Mouse (Mus musculus) stomach, embryonic 16.5 days (tissue): Measurements from ENCODE around the gene Htatsf1. TPM values are rescaled to one million over a fixed set of nuclear protein-coding genes. Genes with fewer than 3 reads are reported as not detected.

ENCODE experiments used
- ATAC-seq: fragments of 200-750 bp; cut with Nextera tagmentation; 2 replicates; pipeline ENCODE4 v1.8.0; 2017; ENCODE audit warnings: moderate number of reproducible peaks, moderate TSS enrichment; ENCODE audit not compliant: insufficient read depth, low FRiP score
- H3K27ac ChIP-seq: fragments of 300-500 bp; sonication (generic); 2 replicates; pipeline ENCODE4 v1.5.1; 2014; ENCODE audit warnings: low read length
- H3K27me3 ChIP-seq: fragments of 300-500 bp; sonication (generic); 2 replicates; pipeline ENCODE4 v1.6.1; 2014; ENCODE audit warnings: low read length, control low read depth, mixed read lengths; ENCODE audit not compliant: control insufficient read depth, insufficient read depth
- H3K36me3 ChIP-seq: fragments of 300-500 bp; sonication (generic); 2 replicates; pipeline ENCODE4 v1.6.1; 2014; ENCODE audit warnings: low read length; ENCODE audit not compliant: control insufficient read depth, insufficient read depth
- H3K4me1 ChIP-seq: fragments of 300-500 bp; sonication (generic); 2 replicates; pipeline ENCODE4 v1.6.1; 2014; ENCODE audit warnings: low read length, control low read depth, mixed read lengths; ENCODE audit not compliant: control insufficient read depth, insufficient read depth
- H3K4me2 ChIP-seq: fragments of 300-500 bp; sonication (generic); 2 replicates; pipeline ENCODE4 v1.6.1; 2014; ENCODE audit warnings: low read depth, low read length, mixed read lengths
- H3K4me3 ChIP-seq: fragments of 300-500 bp; sonication (generic); replicated peaks from 2 replicates; pipeline ENCODE4 v1.5.1; 2014; ENCODE audit warnings: mild to moderate bottlenecking, low read length
- H3K9ac ChIP-seq: fragments of 300-500 bp; sonication (generic); 2 replicates; pipeline ENCODE4 v1.6.1; 2014; ENCODE audit warnings: low read length
- H3K9me3 ChIP-seq: fragments of 300-500 bp; sonication (generic); replicated peaks from 2 replicates; pipeline ENCODE4 v1.6.1; 2016; ENCODE audit warnings: low read length, control low read depth; ENCODE audit not compliant: control insufficient read depth
- WGBS: fragments of 180-500 bp; shearing (Covaris S2); extraction: QIAGEN DNeasy Blood & Tissue Kit; methylation state at CpG from one replicate; pipeline ENCODE4 v1.1.7; 2014; 5-methylcytosine and 5-hydroxymethylcytosine counted together
- polyA plus RNA-seq: library from polyadenylated mRNA; unstranded; fragments of >200 nt; fragmentation: Nextera tagmentation; extraction: Ambion mirVana; gene quantifications from 2 replicates; pipeline ENCODE4 v1.2.1, GENCODE M21; 2015

Htatsf1 gene
- 47.6 and 53.7 TPM in 2 replicates for polyA plus RNA-seq

GRCm38 (mm10) chrX:57053174-57053992, at the start of gene Htatsf1:
Gene Htatsf1, plus strand, starts transcription at chrX:57053583.
- Histone ChIP-seq H3K36me3 (no peaks in the 10 kb centered on the region), H3K4me1 (no peaks in the 10 kb centered on the region; the same call in 1 of the 2 replicates), H3K9me3 (no peaks in the 10 kb centered on the region), H3K27ac (peak within 1 kb of the TSS; percentile 96), H3K4me3 (peak within 1 kb of the TSS; percentile 63), H3K9ac (peak within 1 kb of the TSS; percentile 79), H3K27me3 (no peaks in the 10 kb centered on the region), H3K4me2 (peak within 1 kb of the TSS; percentile 57)
- peak; percentile 95 for ATAC-seq
- 17% methylated on average over 72 of the region's 85 CpGs for whole genome bisulfite sequencing

- H3K36me3 ChIP-seq, result no peaks in the 10 kb centered on the region
- no peak overlapping the region for H3K27ac ChIP-seq
- H3K4me3 ChIP-seq, result no peak overlapping the region
- no peaks in the 10 kb centered on the region for H3K27me3 ChIP-seq
- H3K4me1 ChIP-seq, result no peaks in the 10 kb centered on the region
- no peak for ATAC-seq
- no peak overlapping the region for H3K9ac ChIP-seq
- H3K4me2 ChIP-seq, result no peak overlapping the region
- 83% methylated on average over 2 of the region's 2 CpGs for whole genome bisulfite sequencing
- H3K9me3 ChIP-seq, result no peaks in the 10 kb centered on the region
These were observed 40.5 kb upstream of the Htatsf1 start for GRCm38 (mm10) chrX:57012891-57013290.

GRCm38 (mm10) chrX:57042774-57043173, 10.6 kb upstream of the Htatsf1 start, which contains the start of gene Brs3:
Gene Brs3, plus strand, starts transcription at chrX:57043074.
- 82% methylated on average over 5 of the region's 5 CpGs for WGBS
- Histone ChIP-seq H3K27me3 (no peaks in the 10 kb centered on the region), H3K27ac (no peak within 1 kb of the TSS), H3K36me3 (no peaks in the 10 kb centered on the region), H3K9ac (no peak within 1 kb of the TSS), H3K9me3 (no peaks in the 10 kb centered on the region), H3K4me2 (no peak within 1 kb of the TSS), H3K4me1 (no peaks in the 10 kb centered on the region), H3K4me3 (no peak within 1 kb of the TSS)
- ATAC-seq, result no peak

- Histone ChIP-seq H3K27me3 (no peaks in the 10 kb centered on the region), H3K27ac (no peak overlapping the region), H3K4me1 (no peaks in the 10 kb centered on the region), H3K4me3 (no peak overlapping the region), H3K36me3 (no peaks in the 10 kb centered on the region), H3K9me3 (no peaks in the 10 kb centered on the region), H3K4me2 (no peak overlapping the region), H3K9ac (no peak overlapping the region)
- no peak for ATAC-seq
- WGBS, result 75% methylated on average over 6 of the region's 6 CpGs
These were observed 9.5 kb upstream of the Htatsf1 start for GRCm38 (mm10) chrX:57043869-57044268.

- Histone ChIP-seq H3K4me2 (peak overlapping the region; percentile 57), H3K9ac (peak overlapping the region; percentile 79), H3K4me1 (no peaks in the 10 kb centered on the region; the same call in 1 of the 2 replicates), H3K9me3 (no peaks in the 10 kb centered on the region), H3K4me3 (peak overlapping the region; percentile 63), H3K27me3 (no peaks in the 10 kb centered on the region), H3K27ac (peak overlapping the region; percentile 96), H3K36me3 (no peaks in the 10 kb centered on the region)
- peak; percentile 57 for ATAC-seq
- 15% methylated on average over 4 of the region's 4 CpGs for WGBS
These were observed 572 bp upstream of the Htatsf1 start for GRCm38 (mm10) chrX:57052848-57053173.

GRCm38 (mm10) chrX:57053993-57054385, 606 bp downstream of the Htatsf1 start:
- Histone ChIP-seq H3K4me1 (no peaks in the 10 kb centered on the region; the same call in 1 of the 2 replicates), H3K4me3 (peak overlapping the region; percentile 63), H3K36me3 (no peaks in the 10 kb centered on the region), H3K27me3 (no peaks in the 10 kb centered on the region), H3K9me3 (no peaks in the 10 kb centered on the region), H3K9ac (peak overlapping the region; percentile 79), H3K27ac (0 out of 2 replicates have a peak overlapping the region, but pooled peaks have one; percentile 60), H3K4me2 (peak overlapping the region; percentile 49)
- 0 out of 2 replicates have a peak, but pooled peaks have one; percentile 1 for ATAC-seq
- 18% methylated on average over 11 of the region's 11 CpGs for WGBS

GRCm38 (mm10) chrX:57081496-57081895, 28.1 kb downstream of the Htatsf1 start:
- no peak overlapping the region for H3K4me3 ChIP-seq
- no peaks in the 10 kb centered on the region for H3K36me3 ChIP-seq
- H3K4me1 ChIP-seq, result no peaks in the 10 kb centered on the region
- H3K27ac ChIP-seq, result no peak overlapping the region
- H3K4me2 ChIP-seq, result no peak overlapping the region
- no peaks in the 10 kb centered on the region for H3K9me3 ChIP-seq
- H3K27me3 ChIP-seq, result no peaks in the 10 kb centered on the region
- WGBS, result 66% methylated on average over 5 of the region's 5 CpGs
- no peak overlapping the region for H3K9ac ChIP-seq
- ATAC-seq, result no peak

GRCm38 (mm10) chrX:57087806-57088205, 34.4 kb downstream of the Htatsf1 start, which contains the start of gene Vgll1:
Gene Vgll1, plus strand, starts transcription at chrX:57088106.
- Histone ChIP-seq H3K9me3 (no peaks in the 10 kb centered on the region), H3K4me2 (no peak within 1 kb of the TSS), H3K27ac (no peak within 1 kb of the TSS), H3K4me3 (no peak within 1 kb of the TSS), H3K27me3 (no peaks in the 10 kb centered on the region), H3K36me3 (no peaks in the 10 kb centered on the region), H3K9ac (no peak within 1 kb of the TSS), H3K4me1 (no peaks in the 10 kb centered on the region)
- ATAC-seq, result no peak
- 72% methylated on average over 4 of the region's 4 CpGs for WGBS

GRCm38 (mm10) chrX:57103415-57103814, 50.0 kb downstream of the Htatsf1 start:
- no peak for ATAC-seq
- 88% methylated on average over 1 of the region's 1 CpGs for WGBS

More at GRCm38 (mm10) chrX:57103415-57103814, 50.0 kb downstream of the Htatsf1 start:
- no peak overlapping the region for H3K27ac ChIP-seq
- H3K4me1 ChIP-seq, result no peaks in the 10 kb centered on the region
- no peaks in the 10 kb centered on the region for H3K9me3 ChIP-seq
- no peak overlapping the region for H3K4me3 ChIP-seq
- H3K27me3 ChIP-seq, result no peaks in the 10 kb centered on the region
- H3K4me2 ChIP-seq, result no peak overlapping the region
- no peaks in the 10 kb centered on the region for H3K36me3 ChIP-seq
- H3K9ac ChIP-seq, result no peak overlapping the region
